Mouse (Mus musculus) midbrain, embryonic 14.5 days (tissue): Measurements from ENCODE around the gene Galnt18. TPM values are rescaled to one million over a fixed set of nuclear protein-coding genes. Genes with fewer than 3 reads are reported as not detected.

ENCODE experiments used
- microRNA-seq: library from miRNA; unstranded; fragments of <30 nt; microRNA quantifications from one replicate; pipeline ENCODE4, GENCODE M21; 2016
- polyA plus RNA-seq: library from polyadenylated mRNA; unstranded; fragments of >200 nt; fragmentation: Nextera tagmentation; extraction: Ambion mirVana; gene quantifications from 2 replicates; pipeline ENCODE4 v1.2.1, GENCODE M21; 2014

Gene Galnt18
- polyA plus RNA-seq, 1 experiment from 2014 or later: 11.9 TPM

Small RNAs within 50 kb of the gene (microRNA-seq; reads per million reads assigned to microRNA genes)
- not detected for gene Gm25787

Other genes with a start within 250 kb of the Galnt18 start
- 57.9 and 106 TPM in 2 replicates for gene Usp47, start 243.5 kb upstream of the Galnt18 start, polyA plus RNA-seq